ENCODE assay signal across 29 mouse cellular contexts in the genomic region with DNA sequence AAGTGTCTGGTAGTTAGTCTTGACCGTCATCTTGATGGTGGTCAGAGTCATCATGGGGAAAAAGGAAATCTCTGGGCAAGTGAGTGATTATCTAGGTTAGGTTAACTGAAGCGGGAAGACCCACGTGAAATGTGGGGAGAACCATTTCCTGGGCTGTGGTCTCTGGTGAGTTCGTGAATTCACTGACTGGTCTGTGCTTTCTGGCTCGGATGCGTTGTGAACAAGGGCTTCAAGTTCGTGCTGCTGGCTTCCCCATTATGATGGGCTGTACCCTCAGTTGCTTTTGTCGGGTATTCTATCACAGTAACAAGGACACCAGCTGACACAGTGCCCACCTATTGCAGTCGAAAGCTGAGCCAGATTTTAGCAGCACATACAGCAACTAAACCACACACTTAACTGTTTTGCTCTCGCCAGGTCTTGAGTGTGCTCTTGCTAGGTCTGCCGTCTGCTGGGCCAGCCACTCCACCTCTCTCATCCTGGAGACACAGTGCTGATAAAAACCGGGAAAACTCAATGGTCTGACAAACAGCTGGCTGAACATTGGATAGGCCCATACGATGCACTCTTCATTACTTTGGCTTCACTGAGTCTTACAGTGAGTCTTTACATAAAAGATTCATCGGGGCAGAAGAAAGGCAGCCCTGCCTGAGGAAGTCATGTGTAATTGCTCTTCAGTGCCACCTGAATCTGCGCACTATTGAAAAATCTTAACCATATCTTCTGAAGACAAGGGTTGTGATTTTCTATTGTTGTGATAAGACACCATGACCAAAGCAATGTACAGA. TPM values are rescaled to one million over a fixed set of nuclear protein-coding genes. Genes with fewer than 3 reads are reported as not detected.
A peak's percentile ranks its signal among the peaks of the same experiment; 100 is the strongest.
DNase-seq lines count a peak whose midpoint lies in the region.
"Had no signal": no experiment of that assay in that cellular context is flagged by ENCODE, and none has a peak within 500 bp of the region (broad histone marks: within the 10 kb centered on the region; RNA-seq: fewer than 3 reads in every experiment).

No protein-coding gene starts in this region.

- intact Hi-C loops in gastrocnemius, postnatal 14 days (cut with DNase I; ENCODE audit: low total_unique reads): no loop called here

- H3K36me3 ChIP-seq in splenic B cell, adult 2 months (ENCODE audit: control insufficient read depth, insufficient read depth, low read length, poor library complexity, severe bottlenecking): no peaks in the 10 kb centered on the region
- H3K36me3 ChIP-seq: heart, embryonic 13.5 days; limb, embryonic 13.5 days; lung, embryonic 15.5 days; neural tube, embryonic 13.5 days had no signal

- peak; percentile 49 for DNase-seq in 416B (ENCODE audit: low read depth)
- DNase-seq in T-cell, adult 2 months (ENCODE audit: low spot score): peak; percentile 10
- peak; percentile 14 for DNase-seq in induced T-regulatory cell, adult 2 months (ENCODE audit: low read depth)
- peak; percentile 34 for DNase-seq in splenic B cell, adult 2 months (ENCODE audit: low read depth, low spot score)
- no peak for DNase-seq in ovary, postnatal 36 days (ENCODE audit: low spot score)
- DNase-seq in gastrocnemius, postnatal 14 days: no peak
- no peak for DNase-seq in kidney, adult 18-20 months
- DNase-seq in cerebellum, adult 18-20 months: no peak
- DNase-seq: adrenal gland, postnatal 14 days; cerebellum, adult 2 months; cerebellum, postnatal 14 days; gastrocnemius, postnatal 25 days; heart, adult 2 months; heart, postnatal 10 days; kidney, adult 9 months; kidney, postnatal 10 days; lung, postnatal 36 days; right cerebral cortex, postnatal 25 days had no signal

- no peaks in the 10 kb centered on the region for H3K27me3 ChIP-seq in splenic B cell, adult 2 months (ENCODE audit: control insufficient read depth, insufficient read depth, low read length, poor library complexity, severe bottlenecking)
- H3K27me3 ChIP-seq: heart, embryonic 13.5 days; lung, embryonic 15.5 days had no signal

RNA-seq across cellular contexts. Expression of gene Asgr2, which starts 11.4 kb away (rescaled TPM):
- not detected for total RNA-seq in gastrocnemius, postnatal 14 days (2021)
- total RNA-seq: gastrocnemius, postnatal 25 days; heart, postnatal 10 days; hindbrain, postnatal 0 days; layer of hippocampus, adult 18-20 months; layer of hippocampus, postnatal 10 days; left cerebral cortex, adult 2 months; left cerebral cortex, postnatal 25 days; MEL had no signal

RNA-seq across cellular contexts. Expression of gene Asgr1, which starts 27.1 kb away (rescaled TPM):
- total RNA-seq in gastrocnemius, postnatal 14 days (2021): not detected
- total RNA-seq: gastrocnemius, postnatal 25 days; heart, adult 2 months; megakaryocyte, adult 5-6 weeks; MEL had no signal

RNA-seq across cellular contexts. Expression of gene Mgl2, which starts 49.1 kb away (rescaled TPM):
- total RNA-seq in gastrocnemius, postnatal 14 days (2021): 1 to 10 TPM; 1.9 to 3.1 TPM
- total RNA-seq: hindbrain, postnatal 0 days had no signal

Comparison
In these comparisons a context has a peak if more than half of its experiments do, and no peak if none do; other contexts are left out.
1. DNase-seq: peak in 416B (single experiment), T-cell, adult 2 months (single experiment), induced T-regulatory cell, adult 2 months (single experiment) and splenic B cell, adult 2 months (single experiment); none in ovary, postnatal 36 days (single experiment), gastrocnemius, postnatal 14 days (single experiment), kidney, adult 18-20 months (single experiment) and cerebellum, adult 18-20 months (0 of 2).